Mouse (Mus musculus) megakaryocyte progenitor cell, adult 5-6 weeks (primary cell): Measurements from ENCODE around the gene Hivep3. TPM values are rescaled to one million over a fixed set of nuclear protein-coding genes. Genes with fewer than 3 reads are reported as not detected.

Experiments
- ATAC-seq: replicated peaks from 2 replicates; pipeline ENCODE4 v1.8.0; 2016; ENCODE audit warnings: mild to moderate bottlenecking, moderate TSS enrichment, inconsistent platforms; ENCODE audit not compliant: poor library complexity
- total RNA-seq, 2 experiments: library from RNA; stranded (forward) in 1 of 2; stranded (reverse) in 1 of 2; fragments of 157-497, 149-512 nt in 1 of 2; fragments of 200-1000 nt in 1 of 2; gene quantifications; 2 replicates each; pipeline versions ENCODE4 v1.2.3 to v1.2.4; 2015 to 2017

Gene Hivep3
- total RNA-seq, 2 experiments from 2014 or later: 0.83 to 7.2 TPM

GRCm38 (mm10) chr4:119870411-119870810 is 136.8 kb downstream of the Hivep3 start:
- no peak for ATAC-seq

GRCm38 (mm10) chr4:119871441-119871840 is 137.9 kb downstream of the Hivep3 start:
- no peak for ATAC-seq

GRCm38 (mm10) chr4:119871861-119872582 is 138.4 kb downstream of the Hivep3 start:
- no peak for ATAC-seq

GRCm38 (mm10) chr4:119873935-119874334 is 140.4 kb downstream of the Hivep3 start:
- no peak for ATAC-seq

- ATAC-seq: peak; percentile 54; the same call in 1 of the 2 replicates
Measured at GRCm38 (mm10) chr4:119875592-119875991, 142.0 kb downstream of the Hivep3 start.

GRCm38 (mm10) chr4:119876535-119877160 is 143.1 kb downstream of the Hivep3 start:
- no peak for ATAC-seq

- peak; percentile 57; the same call in 1 of the 2 replicates for ATAC-seq
Measured at GRCm38 (mm10) chr4:119878218-119878617, 144.6 kb downstream of the Hivep3 start.

- ATAC-seq: no peak
Measured at GRCm38 (mm10) chr4:119879671-119880070, 146.1 kb downstream of the Hivep3 start.

- no peak for ATAC-seq
Measured at GRCm38 (mm10) chr4:119880270-119880669, 146.7 kb downstream of the Hivep3 start.

GRCm38 (mm10) chr4:119881292-119881691 is 147.7 kb downstream of the Hivep3 start:
- no peak for ATAC-seq

- ATAC-seq: no peak
Measured at GRCm38 (mm10) chr4:119882401-119882800, 148.8 kb downstream of the Hivep3 start.

GRCm38 (mm10) chr4:119882814-119883213 is 149.2 kb downstream of the Hivep3 start:
- ATAC-seq: no peak

- no peak for ATAC-seq
Measured at GRCm38 (mm10) chr4:119886621-119887020, 153.0 kb downstream of the Hivep3 start.

- ATAC-seq: no peak
Measured at GRCm38 (mm10) chr4:119887523-119888177, 154.1 kb downstream of the Hivep3 start.

- ATAC-seq: peak; percentile 76
Measured at GRCm38 (mm10) chr4:119889760-119890159, 156.2 kb downstream of the Hivep3 start.

- no peak for ATAC-seq
Measured at GRCm38 (mm10) chr4:119893255-119893779, 159.7 kb downstream of the Hivep3 start.

GRCm38 (mm10) chr4:119894797-119895458 is 161.3 kb downstream of the Hivep3 start:
- peak; percentile 93 for ATAC-seq

GRCm38 (mm10) chr4:119895504-119895903 is 161.9 kb downstream of the Hivep3 start:
- no peak for ATAC-seq

- ATAC-seq: no peak
Measured at GRCm38 (mm10) chr4:119896572-119896971, 163.0 kb downstream of the Hivep3 start.

- peak; percentile 26 for ATAC-seq
Measured at GRCm38 (mm10) chr4:119897054-119897855, 163.7 kb downstream of the Hivep3 start.
